Mouse (Mus musculus) midbrain, embryonic 11.5 days (tissue): ENCODE data around the gene Hint3. TPM values are rescaled to one million over a fixed set of nuclear protein-coding genes. Genes with fewer than 3 reads are reported as not detected.

Experiments
- polyA plus RNA-seq: library from polyadenylated mRNA; unstranded; fragments of >200 nt; fragmentation: Nextera tagmentation; extraction: Ambion mirVana; gene quantifications from 2 replicates; pipeline ENCODE4 v1.2.1, GENCODE M21; 2014

The Hint3 gene
- polyA plus RNA-seq, 1 experiment from 2014 or later, result 19.4 TPM

Other genes with a start within 250 kb of the Hint3 start
- 27.8 and 28.6 TPM in 2 replicates for gene Trmt11, start 28.9 kb downstream of the Hint3 start, polyA plus RNA-seq
- 6.4 and 7.3 TPM in 2 replicates for gene Ncoa7, start 173.7 kb upstream of the Hint3 start, polyA plus RNA-seq
- 2.8 and 4.0 TPM in 2 replicates for gene Hey2, start 213.2 kb upstream of the Hint3 start, polyA plus RNA-seq